8 mouse cellular contexts compared by ENCODE assay signal in the genomic region with DNA sequence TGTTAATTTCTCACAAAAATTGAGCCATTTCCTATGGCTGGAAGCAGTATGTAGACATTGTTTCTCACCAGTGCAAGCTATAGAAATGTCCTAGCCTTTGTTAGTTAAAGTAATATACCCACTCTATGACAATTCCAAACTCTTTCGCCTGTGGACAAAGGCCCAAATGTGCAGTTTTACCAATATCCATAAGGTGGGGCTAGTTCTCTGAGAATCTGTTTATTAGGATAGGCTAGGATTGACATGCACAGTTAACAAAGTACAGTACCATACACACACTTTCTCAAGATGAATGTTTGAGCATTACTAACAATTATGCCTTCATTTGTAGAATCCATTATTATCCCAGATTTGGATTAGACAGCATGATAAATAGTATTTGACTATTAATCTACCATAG. TPM values are rescaled to one million over a fixed set of nuclear protein-coding genes. Genes with fewer than 3 reads are reported as not detected.
DNase-seq lines count a peak whose midpoint lies in the region.

No protein-coding gene starts in this region.

- peak; percentile 8 for DNase-seq in layer of hippocampus, adult 9-10 months (ENCODE audit: low spot score)
- no peak for DNase-seq in layer of hippocampus, adult 8-10 months (ENCODE audit: low spot score in 2 of 2)
- DNase-seq in adipocyte (ENCODE audit: low spot score) = peak; percentile 57
- peak; percentile 35 for DNase-seq in forelimb bud, embryonic 11.5 days (ENCODE audit: low read depth, low spot score)
- DNase-seq in kidney, postnatal 10 days = peak; percentile 16
- DNase-seq in retina, embryonic 14.5 days (ENCODE audit: low spot score) = peak; percentile 70
- DNase-seq in right cerebral cortex, postnatal 4 days = no peak
- no peak for DNase-seq in thymus, postnatal 36 days

RNA-seq across cellular contexts. Expression of a gene that starts 19.8 kb away (rescaled TPM):
- total RNA-seq in layer of hippocampus, adult 8-10 months (2022) = not detected

RNA-seq across cellular contexts. Expression of a gene that starts 55.4 kb away (rescaled TPM):
- total RNA-seq in layer of hippocampus, adult 8-10 months (2022) = 10 to 100 TPM; 23.4 to 32.2 (median 27.0) TPM

Comparison
In these comparisons a context has a peak if more than half of its experiments do, and no peak if none do; other contexts are left out.
1. DNase-seq: peak in layer of hippocampus, adult 9-10 months (single experiment), adipocyte (single experiment), forelimb bud, embryonic 11.5 days (single experiment), kidney, postnatal 10 days (single experiment) and retina, embryonic 14.5 days (single experiment); none in layer of hippocampus, adult 8-10 months (0 of 2), right cerebral cortex, postnatal 4 days (single experiment) and thymus, postnatal 36 days (0 of 2).